Mouse (Mus musculus) induced T-regulatory cell, adult 2 months (primary cell): Measurements from ENCODE around the gene Tnfsf12.
"Not testable (repeated sequence)": the region's sequence is repeated elsewhere in the genome, so short reads cannot be mapped to it uniquely, and the experiment has no call there.

Source experiments
- DNase-seq: peaks from one replicate; pipeline ENCODE4 v3.0.0-alpha.2; 2012; ENCODE audit warnings: low read depth

Gene Tnfsf12

DNA sequence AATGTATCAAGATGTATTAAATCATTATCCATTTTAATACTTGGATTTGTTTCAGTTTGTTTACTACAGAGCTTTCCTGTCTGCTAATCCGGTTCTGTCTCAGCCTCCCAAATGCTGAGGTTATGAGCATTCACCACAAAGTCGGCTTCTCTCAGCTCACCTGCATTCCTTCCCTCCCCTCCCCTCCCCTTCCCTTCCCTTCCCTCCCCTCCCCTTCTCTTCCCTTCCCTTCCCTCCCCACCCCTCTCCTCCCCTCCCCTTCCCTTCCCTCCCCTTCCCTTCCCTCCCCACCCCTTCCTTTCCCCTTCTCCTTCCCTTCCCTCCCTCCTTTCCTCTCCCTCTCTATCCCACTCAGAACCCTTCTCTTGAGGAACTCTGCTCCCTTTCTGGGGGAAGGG, 9.0 kb upstream of the Tnfsf12 start:
- no peak for DNase-seq

DNA sequence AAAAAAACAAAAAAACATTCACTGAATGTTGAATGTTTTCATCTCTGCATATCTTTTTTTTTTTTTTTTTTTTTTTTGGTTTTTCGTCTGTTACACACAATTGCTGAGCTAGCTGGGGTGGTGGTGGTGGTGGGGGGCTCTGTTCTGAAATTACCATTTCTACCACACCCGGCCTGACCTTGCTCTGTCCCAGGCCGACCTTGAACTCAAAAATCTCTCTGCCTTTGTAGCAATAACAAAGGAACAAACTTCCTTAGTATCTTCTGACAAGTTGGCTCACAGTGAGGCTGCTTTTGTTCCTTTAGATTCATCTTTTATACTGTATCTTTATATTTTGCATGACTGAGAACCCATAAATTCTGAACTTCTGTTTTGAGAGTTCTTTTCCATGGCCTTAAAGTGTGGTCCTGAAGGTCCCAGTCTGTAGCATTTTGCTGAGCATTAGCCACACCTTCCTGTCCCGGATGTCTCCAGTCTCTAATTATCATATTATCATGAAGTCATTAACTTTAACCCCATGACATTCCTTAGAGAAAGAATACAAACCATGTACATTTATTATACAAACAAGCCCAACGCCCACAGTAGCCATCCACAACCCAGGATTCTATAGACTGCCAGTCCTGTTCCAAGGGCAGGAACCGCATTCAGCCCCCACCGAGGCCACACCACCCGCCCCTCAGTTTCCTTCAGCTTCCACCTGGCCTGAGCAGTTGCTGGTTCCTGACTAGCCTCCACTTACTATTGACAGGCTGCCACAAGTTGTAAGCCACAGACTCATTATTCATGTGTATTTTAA, 8.4 kb upstream of the Tnfsf12 start:
- no peak for DNase-seq

DNA sequence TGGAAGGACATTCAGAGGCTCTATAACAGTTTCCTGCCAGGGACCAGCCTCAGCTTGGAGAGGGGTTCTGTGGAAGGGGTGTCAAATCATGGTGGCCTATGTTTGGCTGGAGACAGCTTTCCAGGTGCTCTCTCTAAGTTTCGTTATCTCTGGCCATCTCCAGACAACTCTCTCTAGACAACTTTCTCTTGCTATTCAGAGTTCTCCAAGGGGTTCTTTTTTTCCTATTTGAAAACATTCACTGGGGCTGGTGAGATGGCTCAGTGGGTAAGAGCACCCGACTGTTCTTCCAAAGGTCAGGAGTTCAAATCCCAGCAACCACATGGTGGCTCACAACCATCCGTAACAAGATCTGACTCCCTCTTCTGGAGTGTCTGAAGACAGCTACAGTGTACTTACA, 7.7 kb upstream of the Tnfsf12 start:
- not testable (repeated sequence) for DNase-seq

DNA sequence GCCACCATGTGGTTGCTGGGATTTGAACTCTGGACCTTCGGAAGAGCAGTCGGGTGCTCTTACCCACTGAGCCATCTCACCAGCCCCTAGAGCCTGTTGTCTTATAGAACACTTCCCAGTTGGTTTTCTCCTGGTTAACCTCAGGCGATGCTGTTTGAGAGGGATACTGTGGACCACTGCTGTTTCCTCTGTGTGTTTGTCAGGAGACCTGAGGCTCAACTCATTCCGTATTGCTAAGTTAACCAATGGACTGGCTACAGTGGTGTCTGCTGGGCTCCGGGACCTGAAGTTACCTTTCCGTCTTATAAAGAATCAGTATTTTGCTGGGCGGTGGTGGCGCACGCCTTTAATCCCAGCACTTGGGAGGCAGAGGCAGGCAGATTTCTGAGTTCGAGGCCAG, 7.2 kb upstream of the Tnfsf12 start:
- DNase-seq: not testable (repeated sequence)

DNA sequence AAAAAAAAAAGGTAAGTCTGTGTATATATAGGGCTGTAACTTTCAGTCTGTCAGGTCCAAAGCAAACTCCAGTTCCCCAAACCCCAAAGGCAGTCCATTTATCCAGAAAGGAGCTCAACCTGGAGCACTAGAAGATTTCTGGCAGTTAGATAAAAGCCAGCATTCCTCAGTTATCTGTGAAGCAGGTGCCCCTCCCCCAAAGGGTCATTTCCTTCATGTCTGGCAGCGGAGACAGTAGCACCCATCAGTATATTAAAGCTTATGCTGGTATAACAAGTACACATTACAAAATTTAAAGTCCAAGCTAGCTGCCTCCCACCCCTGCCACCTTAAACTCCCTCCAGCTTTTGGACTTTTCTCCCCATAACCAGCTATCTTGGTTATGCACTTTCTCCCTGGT, 3.9 kb upstream of the Tnfsf12 start:
- no peak for DNase-seq

DNA sequence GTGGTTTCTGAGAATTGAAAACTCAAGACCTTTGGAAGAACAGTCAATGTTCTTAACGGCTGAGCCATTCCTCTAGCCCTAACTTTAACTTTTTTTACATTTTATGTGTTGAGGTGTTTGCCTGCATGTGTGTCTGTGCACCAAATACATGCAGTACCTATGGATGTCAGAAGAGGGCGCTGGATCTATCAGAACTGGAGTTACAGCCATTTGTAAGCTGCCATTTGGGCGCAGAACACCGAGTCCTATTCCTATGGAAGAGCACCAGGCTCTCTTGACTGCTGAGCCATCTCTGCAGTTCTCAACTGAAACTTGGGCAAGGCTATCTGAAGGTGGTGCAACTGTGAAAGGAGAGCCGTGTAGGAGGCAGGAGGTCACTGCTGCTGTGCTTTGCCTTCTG, 2.9 kb upstream of the Tnfsf12 start:
- DNase-seq: peak; percentile 37

DNA sequence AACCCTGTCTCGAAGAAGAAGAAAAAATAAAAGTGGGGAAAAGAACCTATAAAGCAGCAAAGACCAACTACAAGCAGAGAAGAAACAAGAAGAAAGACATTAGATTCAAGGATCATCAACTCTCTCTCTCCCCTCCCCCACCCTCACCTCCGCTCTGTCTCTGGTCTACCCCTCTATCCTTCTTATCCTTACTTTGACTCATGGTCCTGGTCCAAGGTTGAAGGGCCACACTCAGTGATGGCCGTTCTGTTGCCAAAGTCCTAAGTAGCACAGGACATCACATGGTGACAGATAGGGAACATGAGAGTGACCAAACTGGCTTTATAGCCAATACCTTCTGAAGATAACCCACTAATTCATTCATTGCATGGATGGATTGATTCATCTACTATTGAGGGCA, 1.7 kb upstream of the Tnfsf12 start:
- no peak for DNase-seq

DNA sequence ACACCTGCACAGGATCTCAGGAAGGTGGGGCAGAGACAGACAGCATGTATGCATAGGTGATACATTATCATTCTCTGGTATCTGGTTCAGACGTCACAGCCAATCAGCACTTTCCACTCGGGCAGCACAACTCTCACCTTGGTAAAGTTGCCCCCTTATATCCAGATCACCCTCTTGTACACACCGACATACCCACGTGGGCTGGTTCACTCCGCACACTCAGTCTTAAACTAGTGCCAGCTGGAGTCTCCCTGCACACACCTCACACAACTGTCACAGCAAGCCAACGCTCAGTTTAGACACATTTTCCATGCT, 646 bp downstream of the Tnfsf12 start:
- no peak for DNase-seq

DNA sequence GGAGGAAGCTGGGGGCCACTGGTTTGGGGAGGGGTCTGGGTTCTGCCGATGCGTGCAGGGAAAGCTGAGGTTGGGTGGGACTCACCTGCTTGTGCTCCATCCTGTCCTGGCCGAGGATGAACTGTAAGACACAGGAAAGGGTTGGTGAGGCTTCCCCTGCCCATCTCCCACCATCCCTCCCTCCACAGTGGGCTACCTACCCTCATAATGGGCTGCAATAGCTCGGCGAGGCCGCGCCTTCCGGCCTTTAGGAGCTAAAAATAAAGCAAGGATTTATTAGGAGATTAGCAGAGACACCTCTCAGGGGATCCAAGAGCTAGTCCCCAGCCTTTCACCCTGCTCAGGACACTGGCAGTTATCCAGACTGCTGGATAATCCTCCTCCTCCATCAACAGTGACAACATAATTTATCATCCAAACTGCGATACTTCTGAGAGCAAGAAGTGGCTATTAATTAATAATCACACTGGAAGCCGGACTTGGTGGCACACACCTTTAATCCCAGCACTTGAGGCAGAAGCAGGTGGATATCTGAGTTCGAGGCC, 2.2 kb downstream of the Tnfsf12 start:
- no peak for DNase-seq

DNA sequence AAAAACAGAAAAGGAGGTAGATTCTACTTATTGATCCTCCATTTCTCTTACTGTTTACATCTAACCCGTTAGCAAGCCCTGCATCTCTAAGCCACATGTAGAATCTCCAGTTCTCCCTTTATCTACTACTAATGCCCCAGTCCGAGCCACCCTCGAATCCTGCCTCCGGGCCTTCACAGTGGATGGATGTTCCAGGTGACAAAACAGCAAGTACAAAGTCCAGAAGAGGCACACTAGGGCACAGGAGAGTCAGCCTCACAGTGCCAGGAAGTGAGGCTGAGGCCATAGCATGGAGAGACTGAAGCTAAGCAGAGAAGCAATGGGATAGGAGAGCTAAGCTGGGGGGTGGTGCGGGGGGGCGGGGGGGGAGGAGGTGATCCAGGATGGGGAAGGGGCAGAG, 2.8 kb downstream of the Tnfsf12 start:
- DNase-seq: no peak

DNA sequence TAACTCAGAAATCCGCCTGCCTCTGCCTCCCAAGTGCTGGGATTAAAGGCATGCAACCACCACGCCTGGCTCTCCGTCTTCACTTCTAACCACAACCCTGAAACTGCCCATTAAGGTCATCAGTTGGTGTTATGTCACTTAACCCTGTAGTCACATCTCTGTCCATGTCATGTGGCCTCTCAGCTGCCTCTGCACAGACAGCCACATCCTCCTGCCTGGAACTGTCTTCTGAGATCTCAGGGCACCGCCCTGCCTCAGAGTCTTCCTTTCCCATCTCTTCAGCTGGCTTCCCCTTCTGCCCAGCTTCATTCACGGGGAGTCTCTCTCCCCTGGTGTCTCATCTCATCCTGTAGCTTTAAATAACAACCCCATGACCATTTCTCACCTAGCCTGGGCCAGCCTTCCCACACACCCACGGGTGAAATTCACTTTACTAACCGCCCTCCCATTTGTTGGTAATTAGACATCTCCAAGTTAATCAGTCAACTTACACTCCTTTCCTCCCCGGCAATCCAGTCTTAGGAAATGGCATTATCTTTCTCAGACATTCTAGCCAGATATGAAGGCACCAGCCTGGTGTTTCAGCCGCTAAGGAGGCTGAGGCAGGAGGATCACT, 3.3 kb downstream of the Tnfsf12 start:
- DNase-seq: no peak

DNA sequence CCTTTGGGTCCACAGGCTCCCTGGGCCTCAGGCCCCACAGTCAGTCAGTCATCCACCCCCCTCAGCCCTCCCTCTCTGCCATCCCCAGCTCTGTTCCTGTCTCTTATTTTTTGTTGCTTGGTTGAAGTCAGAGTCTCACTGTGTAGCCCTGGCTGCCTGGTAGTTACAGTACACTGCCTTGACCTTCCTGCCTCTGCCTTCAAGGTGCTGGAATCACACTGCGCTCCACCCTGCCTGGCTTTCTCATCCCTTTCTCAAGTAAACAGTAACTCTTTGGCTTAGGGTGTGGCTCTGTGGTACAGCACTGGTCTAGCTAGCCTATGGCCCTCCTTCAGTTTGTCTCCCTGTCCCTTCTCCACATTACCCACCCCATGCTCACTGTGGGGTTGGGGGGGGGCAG, 5.8 kb downstream of the Tnfsf12 start:
- no peak for DNase-seq

DNA sequence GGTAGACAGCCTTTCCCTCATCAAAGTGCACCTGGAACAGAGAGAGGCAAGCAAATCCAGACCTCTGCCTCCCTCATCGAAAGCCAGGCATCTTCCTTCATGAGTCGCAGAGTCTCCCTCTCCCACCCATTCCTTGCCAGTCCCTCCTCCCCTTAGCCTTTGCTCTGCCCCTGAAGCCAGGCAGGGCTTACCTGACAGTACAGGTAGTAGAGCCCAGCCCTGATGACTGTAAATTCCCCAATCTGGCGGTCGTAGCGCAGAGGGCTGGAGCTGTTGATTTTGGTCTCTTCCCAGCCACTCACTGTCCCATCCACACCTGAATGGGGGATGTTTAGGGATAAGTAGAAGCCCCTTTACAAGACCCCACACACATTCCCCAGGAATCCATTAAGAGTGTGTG, 8.6 kb downstream of the Tnfsf12 start:
- no peak for DNase-seq

DNA sequence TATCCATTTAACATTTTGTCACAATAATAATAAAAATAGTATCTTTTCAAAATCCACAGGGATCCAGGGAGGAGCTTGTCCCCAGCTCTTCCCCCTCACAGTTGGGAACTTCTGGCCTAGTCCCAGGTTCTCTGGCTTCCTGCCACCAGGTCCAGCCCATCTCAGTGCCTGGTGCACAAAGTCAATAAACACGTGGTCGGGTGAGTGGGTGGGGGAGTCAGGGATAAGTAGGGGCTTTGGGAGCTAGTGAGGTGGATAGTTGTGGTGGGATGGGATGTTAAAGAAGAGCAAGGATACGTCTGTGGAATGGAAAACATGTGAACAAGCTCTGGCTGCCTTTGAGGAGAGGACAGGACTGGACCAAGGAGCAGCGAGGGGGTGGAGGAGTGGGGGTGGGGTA, 9.3 kb downstream of the Tnfsf12 start:
- no peak for DNase-seq

DNA sequence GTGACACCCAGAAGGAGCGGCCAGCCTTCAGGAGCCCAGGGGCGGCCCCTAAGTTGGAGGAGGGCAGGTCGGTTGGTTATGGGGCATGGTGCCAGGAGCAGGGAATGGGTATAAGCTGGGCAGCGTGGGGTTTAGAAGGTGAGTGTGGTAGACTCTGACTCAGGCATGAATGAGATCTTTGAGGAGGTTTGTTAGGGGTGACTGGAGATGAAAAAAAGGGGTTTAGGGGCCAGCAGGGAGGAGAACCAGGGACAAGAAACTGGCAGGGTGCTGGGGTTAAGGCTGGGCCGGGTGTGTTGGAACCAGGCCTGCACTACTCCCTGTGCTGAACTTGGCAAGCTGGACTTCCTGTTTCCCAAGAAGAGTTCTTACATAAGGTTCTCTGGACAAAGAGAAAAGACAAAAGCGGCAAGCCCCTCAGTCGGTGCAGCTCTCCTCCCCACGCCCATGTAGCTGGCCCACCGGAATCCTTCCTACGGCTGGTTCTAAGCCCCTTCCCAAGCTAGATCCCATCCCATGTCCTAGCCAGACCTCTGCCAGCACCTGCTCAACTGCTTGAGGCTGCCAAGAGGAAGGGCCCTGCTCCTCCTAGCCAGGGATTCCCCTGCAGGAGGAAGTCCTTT, 10.0 kb downstream of the Tnfsf12 start, which contains the start of gene Tnfsf13:
TSS of gene Tnfsf13 (minus strand) at position 259 of the 623 bp plus-strand sequence.
- no peak for DNase-seq

DNA sequence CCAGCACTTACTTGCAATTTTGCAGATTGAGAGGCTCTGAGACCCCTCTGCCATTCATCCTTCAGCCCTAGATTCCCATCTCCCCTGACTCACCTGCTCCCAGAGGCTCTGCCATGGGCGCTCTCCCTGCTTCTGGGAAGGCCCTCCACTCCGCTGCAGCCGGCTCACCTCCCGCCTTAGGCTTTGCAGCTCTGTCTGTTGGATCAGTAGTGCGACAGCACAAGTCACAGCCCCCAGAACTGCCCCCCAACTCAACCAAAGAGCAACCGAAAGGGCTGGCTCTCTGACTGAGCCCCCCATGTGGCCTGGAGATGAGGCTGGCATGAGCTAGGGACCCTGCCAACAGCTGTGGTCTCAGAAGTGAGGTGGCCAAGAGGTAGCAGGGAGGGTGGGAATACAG, 10.7 kb downstream of the Tnfsf12 start:
- no peak for DNase-seq

DNA sequence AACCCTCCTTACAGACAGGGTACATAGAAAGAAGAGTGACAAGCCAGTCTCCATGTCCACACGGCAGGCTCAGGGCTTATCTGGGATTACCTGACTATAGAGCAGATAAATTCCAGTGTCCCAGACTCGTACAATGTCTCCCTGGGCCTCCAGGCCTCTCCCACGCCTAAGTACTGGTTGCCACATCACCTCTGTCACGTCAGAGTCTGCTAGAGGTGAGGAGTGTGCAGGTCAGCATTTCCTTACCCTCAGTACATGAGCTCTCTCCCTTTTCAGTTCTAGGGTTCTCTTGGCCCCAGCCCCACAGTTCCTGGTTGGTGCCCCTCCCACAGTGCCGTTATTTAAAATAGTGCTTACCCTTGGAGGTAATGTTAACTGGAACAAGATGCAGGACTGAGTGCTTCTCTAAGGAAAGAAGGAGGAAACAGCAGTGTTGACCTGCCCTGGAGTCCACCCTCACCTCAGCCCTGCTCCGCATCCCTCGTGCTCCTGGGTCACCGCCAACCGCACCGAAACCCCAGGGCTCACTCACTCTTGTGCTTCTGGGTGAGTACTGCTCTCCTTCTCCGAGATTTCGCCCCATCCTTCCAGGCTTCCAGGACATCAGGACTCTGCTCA, 11.4 kb downstream of the Tnfsf12 start:
- no peak for DNase-seq

DNA sequence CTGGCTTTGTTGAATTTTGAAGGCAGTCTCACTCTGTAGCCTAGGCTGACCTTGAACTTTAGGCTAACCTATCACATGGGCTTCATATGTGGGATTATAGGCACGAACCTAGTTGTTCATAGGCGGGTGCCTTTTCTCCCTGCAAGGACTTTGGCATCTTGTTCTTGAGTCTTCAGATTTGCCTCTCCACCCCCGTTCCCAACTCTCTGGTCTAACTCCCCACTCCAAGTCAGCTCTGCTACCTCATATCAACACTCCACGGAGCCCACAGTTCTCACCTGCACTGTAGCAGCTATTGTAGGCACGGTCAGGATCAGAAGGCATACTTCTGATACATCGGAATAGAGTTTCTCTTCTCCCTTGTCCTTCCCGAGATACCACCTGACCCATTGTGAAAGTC, 12.1 kb downstream of the Tnfsf12 start:
- no peak for DNase-seq

DNA sequence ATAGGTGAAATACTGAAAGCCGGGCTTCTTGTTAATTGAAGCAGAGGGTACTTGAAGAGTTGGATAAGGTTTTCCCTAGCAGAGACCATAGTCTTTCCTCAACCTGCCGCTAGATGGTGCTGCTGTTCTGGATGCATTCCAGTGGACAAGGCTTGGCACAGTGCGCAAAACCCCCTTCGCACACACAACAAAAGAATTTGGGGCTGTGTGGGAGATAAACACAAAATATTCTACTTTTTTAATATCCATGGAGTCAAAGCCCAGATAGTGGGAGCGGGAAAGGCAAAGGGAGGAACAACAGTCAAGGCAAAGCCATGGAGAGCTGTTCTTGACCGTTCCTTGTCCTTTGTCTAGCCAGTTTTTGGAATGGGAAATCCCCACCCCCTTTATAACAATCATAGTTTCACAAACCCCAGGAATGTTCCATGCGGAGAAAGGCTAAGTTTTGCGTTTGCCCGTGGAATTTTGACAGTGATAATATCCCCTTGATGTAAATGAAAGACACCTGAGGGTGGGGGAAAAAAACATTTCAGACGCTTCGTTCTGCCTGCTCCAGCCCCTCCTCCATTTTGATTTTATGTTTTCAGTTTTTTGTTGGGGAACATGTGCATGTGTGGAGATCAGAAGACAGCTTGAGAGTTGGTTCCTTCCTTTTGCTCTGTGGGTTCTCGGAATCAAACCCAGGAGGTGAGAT, 12.7 kb downstream of the Tnfsf12 start:
- DNase-seq: peak; percentile 94

DNA sequence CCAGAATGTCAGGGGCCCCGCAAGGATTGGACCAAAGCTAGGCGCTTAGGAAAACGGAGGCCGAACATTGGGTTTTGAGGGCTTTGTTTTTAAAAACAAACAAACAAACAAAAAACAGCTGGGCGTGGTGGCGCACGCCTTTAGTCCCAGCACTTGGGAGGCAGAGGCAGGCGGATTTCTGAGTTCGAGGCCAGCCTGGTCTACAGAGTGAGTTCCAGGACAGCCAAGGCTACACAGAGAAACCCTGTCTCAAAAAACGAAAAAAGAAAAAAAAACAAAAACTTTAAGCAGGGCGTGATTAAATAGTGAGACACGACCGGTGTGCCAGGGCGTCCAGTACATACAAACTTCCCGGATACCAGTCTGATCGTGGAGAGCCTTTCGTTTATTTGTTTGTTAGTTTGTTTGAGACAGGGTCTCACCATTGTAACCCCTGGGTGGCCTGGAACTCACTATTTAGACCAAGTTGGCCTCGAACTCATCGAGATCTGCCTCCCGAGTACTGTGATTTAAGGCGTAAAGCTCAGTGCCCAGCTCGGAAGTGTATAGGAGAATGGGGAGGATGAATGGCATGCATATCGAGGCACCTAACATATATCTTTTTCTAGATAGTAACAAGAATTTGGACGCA, 13.3 kb downstream of the Tnfsf12 start:
- DNase-seq: no peak

DNA sequence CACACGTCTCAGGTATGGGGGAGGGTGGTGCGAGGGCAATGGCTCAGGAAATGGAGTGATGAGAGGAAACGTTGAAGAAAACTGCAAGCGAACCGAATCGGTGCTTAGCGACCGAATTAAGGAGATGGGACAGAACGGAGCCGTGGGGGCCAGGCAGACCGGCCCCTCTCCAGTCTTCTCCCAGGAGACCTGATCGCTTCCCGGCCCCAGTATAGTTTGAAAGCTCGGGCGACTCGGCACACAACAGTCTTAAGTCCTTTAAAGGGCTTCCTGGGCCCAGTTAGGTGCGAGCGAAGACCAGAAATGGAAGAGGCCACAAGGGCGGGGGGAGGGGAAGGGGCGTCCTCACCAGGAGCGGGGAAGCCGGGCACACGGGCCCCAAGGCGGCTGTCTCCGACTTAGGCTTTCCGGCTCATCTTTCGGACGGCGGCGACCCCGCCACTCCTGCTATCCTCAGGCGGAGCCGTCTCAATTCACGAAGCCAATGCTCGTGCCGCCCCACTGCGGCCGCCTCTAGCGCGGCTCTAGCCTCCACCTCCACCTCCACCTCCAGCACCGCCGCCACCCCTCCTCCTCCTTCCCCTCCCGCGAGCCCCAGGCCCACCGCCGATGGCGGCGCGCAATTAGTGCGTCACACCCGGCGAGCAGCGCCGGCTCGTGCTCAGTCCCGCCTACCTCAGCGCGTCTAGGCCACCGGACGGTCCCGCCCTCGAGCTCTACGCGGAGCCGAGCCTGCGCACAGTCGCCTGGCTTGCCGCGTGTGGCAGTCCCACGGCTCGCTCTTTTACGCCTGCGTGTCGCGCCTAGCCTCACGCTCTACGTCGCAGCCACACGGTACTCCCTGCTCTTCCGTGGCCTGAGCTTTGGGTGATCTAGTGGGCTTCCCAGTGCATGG, 14.1 kb downstream of the Tnfsf12 start, which contains the start of gene Senp3:
TSS of gene Senp3 (minus strand) at position 771 of the 895 bp plus-strand sequence.
- DNase-seq: peak; percentile 98
